Mouse (Mus musculus): Measurements from ENCODE around the gene E430018J23Rik. TPM values are rescaled to one million over a fixed set of nuclear protein-coding genes. Genes with fewer than 3 reads are reported as not detected.
"Not testable (repeated sequence)": the region's sequence is repeated elsewhere in the genome, so short reads cannot be mapped to it uniquely, and the experiment has no call there.

The E430018J23Rik gene
- total and polyA plus RNA-seq, 2 experiments from 2014 or later = 3.3 to 12.1 TPM

GRCm38 (mm10) chr7:127402980-127403379 is 9.6 kb upstream of the E430018J23Rik start:
- Histone ChIP-seq H3K9me3 (replicated peaks; ENCODE audit: control insufficient read depth, low read length) (no peaks in the 10 kb centered on the region), H3K4me2 (ENCODE audit: low read depth, low read length) (no peak overlapping the region), H3K36me3 (replicated peaks; ENCODE audit: control insufficient read depth, insufficient read depth, low read length) (no peaks in the 10 kb centered on the region), H3K27me3 (ENCODE audit: control insufficient read depth, insufficient read depth, low read length) (no peaks in the 10 kb centered on the region), H3K4me3 (ENCODE audit: low read depth, low read length) (no peak overlapping the region), H3K9ac (replicated peaks; ENCODE audit: low read depth, low read length) (no peak overlapping the region), H3K27ac (ENCODE audit: low read depth) (no peak overlapping the region), H3K4me1 (ENCODE audit: control insufficient read depth, insufficient read depth) (no peaks in the 10 kb centered on the region; the same call in 1 of the 2 replicates)
- 33% methylated on average over 2 of the region's 2 CpGs for WGBS
- no peak for DNase-seq (ENCODE audit: low spot score)
- no peak for ATAC-seq (ENCODE audit: insufficient read depth, low read depth)
- no peak for TF ChIP-seq CTCF (IDR thresholded peaks at IDR 0.05; ENCODE audit: low read depth)

- Histone ChIP-seq H3K9me3 (replicated peaks; ENCODE audit: control insufficient read depth, low read length) (no peaks in the 10 kb centered on the region), H3K27ac (ENCODE audit: low read depth) (no peak overlapping the region), H3K9ac (replicated peaks; ENCODE audit: low read depth, low read length) (no peak overlapping the region), H3K4me1 (ENCODE audit: control insufficient read depth, insufficient read depth) (no peaks in the 10 kb centered on the region), H3K27me3 (ENCODE audit: control insufficient read depth, insufficient read depth, low read length) (no peaks in the 10 kb centered on the region), H3K36me3 (replicated peaks; ENCODE audit: control insufficient read depth, insufficient read depth, low read length) (no peaks in the 10 kb centered on the region), H3K4me3 (ENCODE audit: low read depth, low read length) (no peak overlapping the region), H3K4me2 (ENCODE audit: low read depth, low read length) (no peak overlapping the region)
- no peak for TF ChIP-seq EP300 (IDR thresholded peaks at IDR 0.05; ENCODE audit: low read depth)
- TF ChIP-seq CTCF (IDR thresholded peaks at IDR 0.05; ENCODE audit: low read depth) = no peak
- ATAC-seq (ENCODE audit: insufficient read depth, low read depth) (no peak), DNase-seq (ENCODE audit: low spot score) (no peak)
- WGBS = 65% methylated on average over 3 of the region's 3 CpGs
These were observed 6.9 kb upstream of the E430018J23Rik start for GRCm38 (mm10) chr7:127400355-127400754.

- peak overlapping the region; percentile 60 for H3K4me3 ChIP-seq (ENCODE audit: low read depth, low read length)
- peak overlapping the region; percentile 51 for H3K9ac ChIP-seq (replicated peaks; ENCODE audit: low read depth, low read length)
- H3K4me2 ChIP-seq (ENCODE audit: low read depth, low read length) = peak overlapping the region; percentile 63
- no peaks in the 10 kb centered on the region for H3K27me3 ChIP-seq (ENCODE audit: control insufficient read depth, insufficient read depth, low read length)
- ATAC-seq (ENCODE audit: insufficient read depth, low read depth) (0 out of 2 replicates have a peak, but pooled peaks have one; percentile 3), DNase-seq (ENCODE audit: low spot score) (peak; percentile 14)
- H3K4me1 ChIP-seq (ENCODE audit: control insufficient read depth, insufficient read depth) = peaks cover 14% of the 10 kb centered on the region
- no peaks in the 10 kb centered on the region for H3K9me3 ChIP-seq (replicated peaks; ENCODE audit: control insufficient read depth, low read length)
- WGBS = 10% methylated on average over 7 of the region's 7 CpGs
- H3K27ac ChIP-seq (ENCODE audit: low read depth) = peak overlapping the region; percentile 70
- H3K36me3 ChIP-seq (replicated peaks; ENCODE audit: control insufficient read depth, insufficient read depth, low read length) = peaks cover 7% of the 10 kb centered on the region
- TF ChIP-seq CTCF (IDR thresholded peaks at IDR 0.05; ENCODE audit: low read depth) (no peak), EP300 (IDR thresholded peaks at IDR 0.05; ENCODE audit: low read depth) (no peak)
These were observed 510 bp upstream of the E430018J23Rik start for GRCm38 (mm10) chr7:127393944-127394333.

GRCm38 (mm10) chr7:127392251-127392824 is 1.1 kb downstream of the E430018J23Rik start:
- no peak for TF ChIP-seq CTCF (IDR thresholded peaks at IDR 0.05; ENCODE audit: low read depth)
- no peak for TF ChIP-seq EP300 (IDR thresholded peaks at IDR 0.05; ENCODE audit: low read depth)
- Histone ChIP-seq H3K27ac (ENCODE audit: low read depth) (0 out of 2 replicates have a peak overlapping the region, but pooled peaks have one; percentile 84), H3K4me1 (ENCODE audit: control insufficient read depth, insufficient read depth) (peaks cover 14% of the 10 kb centered on the region), H3K36me3 (replicated peaks; ENCODE audit: control insufficient read depth, insufficient read depth, low read length) (peaks cover 7% of the 10 kb centered on the region), H3K4me2 (ENCODE audit: low read depth, low read length) (peak overlapping the region; percentile 63), H3K9ac (replicated peaks; ENCODE audit: low read depth, low read length) (no peak overlapping the region), H3K9me3 (replicated peaks; ENCODE audit: control insufficient read depth, low read length) (no peaks in the 10 kb centered on the region), H3K4me3 (ENCODE audit: low read depth, low read length) (peak overlapping the region; percentile 60), H3K27me3 (ENCODE audit: control insufficient read depth, insufficient read depth, low read length) (no peaks in the 10 kb centered on the region)
- ATAC-seq (ENCODE audit: insufficient read depth, low read depth) (no peak), DNase-seq (ENCODE audit: low spot score) (no peak)
- WGBS = 80% methylated on average over 8 of the region's 8 CpGs

GRCm38 (mm10) chr7:127391538-127391937 is 1.9 kb downstream of the E430018J23Rik start:
- Histone ChIP-seq H3K4me3 (ENCODE audit: low read depth, low read length) (no peak overlapping the region), H3K27me3 (ENCODE audit: control insufficient read depth, insufficient read depth, low read length) (no peaks in the 10 kb centered on the region), H3K36me3 (replicated peaks; ENCODE audit: control insufficient read depth, insufficient read depth, low read length) (peaks cover 7% of the 10 kb centered on the region), H3K9me3 (replicated peaks; ENCODE audit: control insufficient read depth, low read length) (no peaks in the 10 kb centered on the region), H3K9ac (replicated peaks; ENCODE audit: low read depth, low read length) (no peak overlapping the region), H3K27ac (ENCODE audit: low read depth) (no peak overlapping the region), H3K4me1 (ENCODE audit: control insufficient read depth, insufficient read depth) (peaks cover 14% of the 10 kb centered on the region), H3K4me2 (ENCODE audit: low read depth, low read length) (no peak overlapping the region)
- ATAC-seq (ENCODE audit: insufficient read depth, low read depth) = no peak
- no peak for DNase-seq (ENCODE audit: low spot score)
- WGBS = 97% methylated on average over 16 of the region's 16 CpGs
- TF ChIP-seq EP300 (IDR thresholded peaks at IDR 0.05; ENCODE audit: low read depth) (no peak), CTCF (IDR thresholded peaks at IDR 0.05; ENCODE audit: low read depth) (no peak)

- WGBS = 75% methylated on average over 7 of the region's 7 CpGs
- Histone ChIP-seq H3K4me3 (ENCODE audit: low read depth, low read length) (no peak overlapping the region), H3K9ac (replicated peaks; ENCODE audit: low read depth, low read length) (no peak overlapping the region), H3K27me3 (ENCODE audit: control insufficient read depth, insufficient read depth, low read length) (no peaks in the 10 kb centered on the region), H3K4me1 (ENCODE audit: control insufficient read depth, insufficient read depth) (peaks cover 14% of the 10 kb centered on the region), H3K36me3 (replicated peaks; ENCODE audit: control insufficient read depth, insufficient read depth, low read length) (peaks cover 7% of the 10 kb centered on the region), H3K27ac (ENCODE audit: low read depth) (no peak overlapping the region), H3K9me3 (replicated peaks; ENCODE audit: control insufficient read depth, low read length) (no peaks in the 10 kb centered on the region), H3K4me2 (ENCODE audit: low read depth, low read length) (no peak overlapping the region)
- DNase-seq (ENCODE audit: low spot score) (no peak), ATAC-seq (ENCODE audit: insufficient read depth, low read depth) (no peak)
- no peak for TF ChIP-seq EP300 (IDR thresholded peaks at IDR 0.05; ENCODE audit: low read depth)
- no peak for TF ChIP-seq CTCF (IDR thresholded peaks at IDR 0.05; ENCODE audit: low read depth)
These were observed 3.1 kb downstream of the E430018J23Rik start for GRCm38 (mm10) chr7:127390306-127390705.

GRCm38 (mm10) chr7:127388201-127388600 is 5.2 kb downstream of the E430018J23Rik start:
- not testable (repeated sequence) for H3K27ac ChIP-seq (ENCODE audit: low read depth); H3K4me2 ChIP-seq (ENCODE audit: low read depth, low read length); H3K36me3 ChIP-seq (replicated peaks; ENCODE audit: control insufficient read depth, insufficient read depth, low read length); H3K9me3 ChIP-seq (replicated peaks; ENCODE audit: control insufficient read depth, low read length); H3K27me3 ChIP-seq (ENCODE audit: control insufficient read depth, insufficient read depth, low read length); ATAC-seq (ENCODE audit: insufficient read depth, low read depth); DNase-seq (ENCODE audit: low spot score); H3K4me3 ChIP-seq (ENCODE audit: low read depth, low read length); H3K4me1 ChIP-seq (ENCODE audit: control insufficient read depth, insufficient read depth); H3K9ac ChIP-seq (replicated peaks; ENCODE audit: low read depth, low read length)
